28 mouse cellular contexts compared by ENCODE assay signal in genomic region chr5:139493690-139494089, GRCm38 (mm10). TPM values are rescaled to one million over a fixed set of nuclear protein-coding genes. Genes with fewer than 3 reads are reported as not detected.
"Had no signal": no experiment of that assay in that cellular context is flagged by ENCODE, and none has a peak within 500 bp of the region (broad histone marks: within the 10 kb centered on the region; RNA-seq: fewer than 3 reads in every experiment).

No protein-coding gene starts in this region.

- DNase-seq: kidney, adult 18-20 months; kidney, postnatal 10 days; layer of hippocampus, adult 9-11 months; liver; lung, adult 18-20 months; lung, postnatal 10 days; lung, postnatal 36 days; thymus, adult 18-20 months; thymus, postnatal 36 days had no signal

- H3K36me3 ChIP-seq: limb, embryonic 10.5 days; limb, embryonic 13.5 days; liver, embryonic 12.5 days; liver, embryonic 15.5 days; lung, embryonic 15.5 days; midbrain, embryonic 10.5 days; midbrain, embryonic 13.5 days had no signal

- ATAC-seq: liver, embryonic 12.5 days; midbrain, embryonic 13.5 days; midbrain, embryonic 16.5 days had no signal

- H3K9me3 ChIP-seq: limb, embryonic 10.5 days; limb, embryonic 13.5 days; liver, embryonic 12.5 days; liver, embryonic 15.5 days; lung, embryonic 15.5 days; midbrain, embryonic 10.5 days; midbrain, embryonic 13.5 days had no signal

- H3K27me3 ChIP-seq: midbrain, embryonic 13.5 days had no signal

- H3K4me1 ChIP-seq: liver, embryonic 12.5 days; liver, embryonic 15.5 days; lung, embryonic 15.5 days; midbrain, embryonic 10.5 days; midbrain, embryonic 13.5 days had no signal

- H3K27ac ChIP-seq: limb, embryonic 10.5 days; limb, embryonic 13.5 days; liver, embryonic 12.5 days; liver, embryonic 15.5 days; lung, embryonic 15.5 days; midbrain, embryonic 10.5 days; midbrain, embryonic 13.5 days had no signal

- H3K4me2 ChIP-seq: limb, embryonic 13.5 days; liver, embryonic 12.5 days; liver, embryonic 15.5 days; lung, embryonic 15.5 days; midbrain, embryonic 13.5 days had no signal

- H3K9ac ChIP-seq: limb, embryonic 13.5 days; liver, embryonic 12.5 days; liver, embryonic 15.5 days; lung, embryonic 15.5 days; midbrain, embryonic 13.5 days had no signal

- H3K4me3 ChIP-seq: layer of hippocampus, adult 2 months; limb, embryonic 10.5 days; limb, embryonic 13.5 days; liver, embryonic 12.5 days; liver, embryonic 15.5 days; lung, embryonic 15.5 days; megakaryocyte, embryonic 14.5 days; midbrain, embryonic 10.5 days; midbrain, embryonic 13.5 days; myocyte had no signal

RNA-seq across cellular contexts. Expression of gene Uncx, which starts 49.6 kb away (rescaled TPM):
- total RNA-seq: layer of hippocampus, adult 2 months; layer of hippocampus, postnatal 25 days; monocyte, adult 5-6 weeks had no signal
- polyA plus RNA-seq: large intestine, adult 2 months; liver, embryonic 12.5 days; liver, embryonic 15.5 days; myocyte; small intestine, adult 2 months; spleen, adult 2 months; stomach, embryonic 16.5 days; testis, adult 2 months; urinary bladder, adult 2 months had no signal
